In the genomic region with DNA sequence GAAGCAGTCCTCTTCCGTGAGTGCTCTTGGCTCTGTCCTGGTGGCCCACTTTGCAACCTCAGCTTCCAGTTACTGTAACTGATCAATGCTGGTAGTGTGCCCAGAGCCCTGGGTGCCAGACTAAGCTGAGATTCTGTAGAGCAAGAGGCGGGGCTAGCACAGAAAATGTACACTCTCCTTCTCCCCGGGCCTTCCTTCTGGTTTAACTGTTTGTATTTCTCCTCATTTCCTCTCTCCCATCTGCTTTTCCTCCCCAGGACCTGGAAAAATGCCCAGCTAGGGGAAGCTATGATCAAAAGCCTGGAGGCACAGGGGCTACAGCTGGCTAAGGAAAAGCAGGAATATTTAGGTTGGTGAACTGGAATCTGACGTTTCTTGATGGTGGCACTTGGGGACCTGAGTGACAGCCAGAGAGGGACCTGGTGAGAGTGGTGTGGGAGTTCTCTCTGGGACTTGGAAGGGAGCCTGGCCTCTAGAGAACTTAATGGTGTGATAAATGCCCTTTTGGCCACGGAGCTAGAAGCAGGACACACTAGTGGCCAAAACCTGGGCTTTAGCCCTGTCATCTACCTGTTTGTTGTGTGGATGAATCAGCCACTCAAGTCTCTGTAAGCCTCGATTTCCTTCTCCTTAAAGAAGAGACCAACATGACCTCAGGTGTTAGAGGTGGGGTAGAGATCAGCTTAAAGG, we compare ENCODE assay signal across 10 mouse cellular contexts. TPM values are rescaled to one million over a fixed set of nuclear protein-coding genes. Genes with fewer than 3 reads are reported as not detected.
DNase-seq lines count a peak whose midpoint lies in the region; ATAC-seq lines count a peak whose summit lies in the region.
"Had no signal": no experiment of that assay in that cellular context is flagged by ENCODE, and none has a peak within 500 bp of the region (broad histone marks: within the 10 kb centered on the region; RNA-seq: fewer than 3 reads in every experiment).

No protein-coding gene starts in this region.

- no peak overlapping the region for H3K9ac ChIP-seq in forebrain, embryonic 15.5 days (replicated peaks)
- H3K9ac ChIP-seq: heart, embryonic 13.5 days; neural tube, embryonic 13.5 days had no signal

- H3K4me3 ChIP-seq in forebrain, embryonic 15.5 days, result no peak overlapping the region
- H3K4me3 ChIP-seq: heart, embryonic 13.5 days; neural tube, embryonic 13.5 days had no signal

- no peaks in the 10 kb centered on the region for H3K27me3 ChIP-seq in forebrain, embryonic 15.5 days
- H3K27me3 ChIP-seq: neural tube, embryonic 13.5 days had no signal

- H3K4me2 ChIP-seq in forebrain, embryonic 15.5 days (replicated peaks), result no peak overlapping the region
- H3K4me2 ChIP-seq: heart, embryonic 13.5 days; neural tube, embryonic 13.5 days had no signal

- H3K4me1 ChIP-seq in forebrain, embryonic 15.5 days, result peaks cover 23% of the 10 kb centered on the region

- 28% methylated on average over 6 of the region's 6 CpGs for WGBS in forebrain, embryonic 15.5 days

- intact Hi-C loops in left cerebral cortex, postnatal 14 days (cut with DNase I), result no loop called here

- H3K27ac ChIP-seq in forebrain, embryonic 15.5 days (replicated peaks), result peak overlapping the region; percentile 62
- H3K27ac ChIP-seq: heart, embryonic 13.5 days; neural tube, embryonic 13.5 days had no signal

- DNase-seq in left cerebral cortex, postnatal 14 days (ENCODE audit: low spot score in 2 of 2), result peak; percentile 24 to 40
- no peak for DNase-seq in left cerebral cortex, adult 18-20 months (ENCODE audit: low spot score in 2 of 2)
- DNase-seq in NIH3T3 (ENCODE audit: low read depth), result peak; percentile 13
- DNase-seq in brain, embryonic 18.5 days (ENCODE audit: low read depth, low spot score), result peak; percentile 55
- DNase-seq in gastrocnemius, adult 8-10 months (ENCODE audit: low spot score in 2 of 2), result no peak
- no peak for DNase-seq in natural killer cell, adult 2 months (ENCODE audit: low spot score in 2 of 2)
- DNase-seq: thymus, postnatal 25 days had no signal

- H3K9me3 ChIP-seq in forebrain, embryonic 15.5 days, result no peaks in the 10 kb centered on the region
- H3K9me3 ChIP-seq: heart, embryonic 13.5 days; neural tube, embryonic 13.5 days had no signal

- ATAC-seq in forebrain, embryonic 15.5 days (replicated peaks), result peak; percentile 90

- no peaks in the 10 kb centered on the region for H3K36me3 ChIP-seq in forebrain, embryonic 15.5 days
- H3K36me3 ChIP-seq: heart, embryonic 13.5 days; neural tube, embryonic 13.5 days had no signal

RNA-seq across cellular contexts. Expression of a gene that starts 14.7 kb away (rescaled TPM):
- total RNA-seq in left cerebral cortex, postnatal 14 days (2021), result 1 to 10 TPM; 2.8 to 2.9 TPM
- 1 to 10 TPM; 2.1 to 3.6 TPM for total RNA-seq in left cerebral cortex, adult 18-20 months (2021)
- polyA plus RNA-seq in forebrain, embryonic 15.5 days (2015; fragmentation: Nextera tagmentation; extraction: Ambion mirVana), result 0.46 and 0.89 TPM in 2 replicates
- 1 to 10 TPM in 1 of 4 experiments, under 1 TPM in 2, not detected in 1; 0.27 to 1.0 (median 0.65) TPM for total RNA-seq in gastrocnemius, adult 8-10 months (2022)

RNA-seq across cellular contexts. Expression of a gene that starts 53.4 kb away (rescaled TPM):
- 10 to 100 TPM; 17.0 to 18.1 TPM for total RNA-seq in left cerebral cortex, postnatal 14 days (2021)
- 10 to 100 TPM; 11.4 to 12.2 TPM for total RNA-seq in left cerebral cortex, adult 18-20 months (2021)
- 6.2 and 7.4 TPM in 2 replicates for polyA plus RNA-seq in forebrain, embryonic 15.5 days (2015; fragmentation: Nextera tagmentation; extraction: Ambion mirVana)
- total RNA-seq in gastrocnemius, adult 8-10 months (2022), result not detected
- polyA plus RNA-seq: heart, embryonic 13.5 days had no signal

Comparison
In these comparisons a context has a peak if more than half of its experiments do, and no peak if none do; other contexts are left out.
1. DNase-seq: peak in left cerebral cortex, postnatal 14 days (2 of 2), NIH3T3 (single experiment) and brain, embryonic 18.5 days (single experiment); none in left cerebral cortex, adult 18-20 months (0 of 2), gastrocnemius, adult 8-10 months (0 of 2) and natural killer cell, adult 2 months (0 of 2).
2. RNA of a gene that starts 53.4 kb away (total RNA-seq): 17.0 to 18.1 TPM in left cerebral cortex, postnatal 14 days and 11.4 to 12.2 TPM in left cerebral cortex, adult 18-20 months; not detected in gastrocnemius, adult 8-10 months; every median in the first group is over 10 times any median in the second.